Mouse (Mus musculus) ES-E14 (cell line): ENCODE results near the gene Lhfpl2. TPM values are rescaled to one million over a fixed set of nuclear protein-coding genes. Genes with fewer than 3 reads are reported as not detected.

Experiments used
- DNase-seq: peaks from one replicate; pipeline ENCODE4 v3.0.0-alpha.2; 2013; ENCODE audit warnings: low read depth, low spot score
- H3K27ac ChIP-seq: 2 replicates; pipeline ENCODE4 v1.5.1; 2012; ENCODE audit warnings: low read depth, mild to moderate bottlenecking, low read length, moderate library complexity, mixed read lengths; ENCODE audit not compliant: poor library complexity, insufficient read depth, severe bottlenecking
- H3K36me3 ChIP-seq: 2 replicates; pipeline ENCODE4 v1.6.1; 2012; ENCODE audit warnings: mild to moderate bottlenecking, low read length, moderate library complexity, mixed read lengths; ENCODE audit not compliant: control insufficient read depth, poor library complexity, insufficient read depth, severe bottlenecking
- H3K4me1 ChIP-seq, 2 experiments: fragments of 150-350 bp in 1 of 2; sonication (generic) in 1 of 2; 2 replicates each; pipeline ENCODE4 v1.6.1; 2012; ENCODE audit warnings: low read length in 2 of 2, mild to moderate bottlenecking in 1 of 2, mixed read lengths in 1 of 2; ENCODE audit not compliant: control insufficient read depth in 2 of 2, insufficient read depth in 2 of 2, poor library complexity in 1 of 2
- H3K4me3 ChIP-seq, 2 experiments: fragments of 150-350 bp in 1 of 2; sonication (generic) in 1 of 2; 2 replicates each; pipeline ENCODE4 v1.5.1; 2012; ENCODE audit warnings: low read length in 2 of 2, low read depth in 1 of 2, mild to moderate bottlenecking in 1 of 2, mixed read lengths in 1 of 2; ENCODE audit not compliant: insufficient read depth in 1 of 2, poor library complexity in 1 of 2, severe bottlenecking in 1 of 2
- H3K9ac ChIP-seq: 2 replicates; pipeline ENCODE4 v1.6.1; 2012; ENCODE audit warnings: low read depth, mild to moderate bottlenecking, low read length, mixed read lengths; ENCODE audit not compliant: poor library complexity, insufficient read depth, severe bottlenecking
- H3K9me3 ChIP-seq: fragments of 150-350 bp; sonication (generic); 2 replicates; pipeline ENCODE4 v1.6.1; 2012; ENCODE audit warnings: low read depth, mild to moderate bottlenecking, low read length; ENCODE audit not compliant: control insufficient read depth, insufficient read depth
- CHD2 ChIP-seq: IDR thresholded peaks from 2 replicates; pipeline ENCODE4 v1.6.1; 2014; ENCODE audit warnings: mild to moderate bottlenecking, low read depth, low read length, inconsistent platforms
- HCFC1 ChIP-seq: IDR thresholded peaks from 2 replicates; pipeline ENCODE4 v1.6.1; 2012; ENCODE audit warnings: low read length, inconsistent platforms, borderline replicate concordance; ENCODE audit not compliant: insufficient read depth
- MAFK ChIP-seq: IDR thresholded peaks from 2 replicates; pipeline ENCODE4 v1.6.1; 2014; ENCODE audit warnings: mild to moderate bottlenecking, low read depth, low read length, inconsistent platforms; ENCODE audit not compliant: insufficient read depth
- ZC3H11A ChIP-seq: IDR thresholded peaks from 2 replicates; pipeline ENCODE4 v1.6.1; 2012; ENCODE audit warnings: low read depth, mild to moderate bottlenecking, inconsistent platforms, low read length, borderline replicate concordance
- ZNF384 ChIP-seq: IDR thresholded peaks from 2 replicates; pipeline ENCODE4 v1.6.1; 2012; ENCODE audit warnings: low read depth, low read length, inconsistent platforms
- in situ Hi-C, 2 experiments: fragments of 600-800 bp; cut with MboI; formaldehyde crosslinking; loops; one replicate each; pipeline ENCODE4 v1.15.1; 2025; ENCODE audit warnings: low sequenced_read_pairs in 2 of 2, inconsistent platforms in 1 of 2; ENCODE audit not compliant: unreplicated experiment in 2 of 2
- total RNA-seq: library from RNA; depleted of rRNA; stranded (reverse); fragments of 300-350 nt; gene quantifications from 2 replicates; pipeline ENCODE4 v1.2.3, GENCODE M21; 2012

The Lhfpl2 gene
- total RNA-seq, 1 experiment: 8.8 TPM

GRCm38 (mm10) chr13:94118091-94118490, 60.5 kb downstream of the Lhfpl2 start:
- no peaks in the 10 kb centered on the region for H3K36me3 ChIP-seq
- H3K9ac ChIP-seq: no peak overlapping the region
- DNase-seq: no peak
- H3K27ac ChIP-seq: no peak overlapping the region
- no peaks in the 10 kb centered on the region for H3K9me3 ChIP-seq
- no peaks in the 10 kb centered on the region for H3K4me1 ChIP-seq
- no peak overlapping the region for H3K4me3 ChIP-seq
- in situ Hi-C loops: no loop called here
- TF ChIP-seq MAFK (no peak), CHD2 (no peak), ZNF384 (no peak), ZC3H11A (no peak), HCFC1 (no peak)

GRCm38 (mm10) chr13:94119309-94119708, 61.7 kb downstream of the Lhfpl2 start:
- H3K4me1 ChIP-seq: no peaks in the 10 kb centered on the region
- H3K9me3 ChIP-seq: no peaks in the 10 kb centered on the region
- no peaks in the 10 kb centered on the region for H3K36me3 ChIP-seq
- no peak overlapping the region for H3K9ac ChIP-seq
- H3K4me3 ChIP-seq: no peak overlapping the region
- H3K27ac ChIP-seq: no peak overlapping the region
- DNase-seq: no peak
- in situ Hi-C loops: no loop called here
- TF ChIP-seq MAFK: no peak
- no peak for TF ChIP-seq ZNF384

GRCm38 (mm10) chr13:94122703-94123592, 65.4 kb downstream of the Lhfpl2 start:
- no peak for TF ChIP-seq CHD2
- TF ChIP-seq ZC3H11A: no peak
- no peak for TF ChIP-seq HCFC1
- TF ChIP-seq MAFK: no peak
- no peak for TF ChIP-seq ZNF384
- Histone ChIP-seq H3K9me3 (no peaks in the 10 kb centered on the region), H3K36me3 (no peaks in the 10 kb centered on the region), H3K4me3 (no peak overlapping the region), H3K27ac (no peak overlapping the region), H3K9ac (no peak overlapping the region), H3K4me1 (no peaks in the 10 kb centered on the region)
- in situ Hi-C loops: no loop called here
- DNase-seq: no peak

GRCm38 (mm10) chr13:94130394-94130793, 72.8 kb downstream of the Lhfpl2 start:
- Histone ChIP-seq H3K27ac (no peak overlapping the region), H3K9me3 (no peaks in the 10 kb centered on the region), H3K4me3 (no peak overlapping the region), H3K9ac (no peak overlapping the region), H3K36me3 (no peaks in the 10 kb centered on the region), H3K4me1 (no peaks in the 10 kb centered on the region)
- DNase-seq: no peak
- TF ChIP-seq ZNF384 (no peak), ZC3H11A (no peak), HCFC1 (no peak), MAFK (no peak), CHD2 (no peak)
- in situ Hi-C loops: no loop called here

- Histone ChIP-seq H3K27ac (no peak overlapping the region), H3K4me3 (no peak overlapping the region), H3K9ac (no peak overlapping the region), H3K9me3 (no peaks in the 10 kb centered on the region), H3K36me3 (no peaks in the 10 kb centered on the region), H3K4me1 (no peaks in the 10 kb centered on the region)
- TF ChIP-seq ZC3H11A (no peak), MAFK (no peak), HCFC1 (no peak), CHD2 (no peak)
- DNase-seq: no peak
- in situ Hi-C loops: no loop called here
Measured at GRCm38 (mm10) chr13:94131135-94131534, 73.5 kb downstream of the Lhfpl2 start.
